Mouse (Mus musculus) heart, postnatal 0 days (tissue): ENCODE measurements around the gene Syt1. TPM values are rescaled to one million over a fixed set of nuclear protein-coding genes. Genes with fewer than 3 reads are reported as not detected.

Experiments
- ATAC-seq: fragments of 200-750 bp; cut with Nextera tagmentation; 2 replicates; pipeline ENCODE4 v1.8.0; 2017; ENCODE audit warnings: low read depth, moderate number of reproducible peaks, moderate library complexity; ENCODE audit not compliant: insufficient read depth
- DNase-seq: peaks from one replicate; pipeline ENCODE4 v3.0.0-alpha.2; 2016; ENCODE audit warnings: low spot score
- H3K27ac ChIP-seq: fragments of 300-500 bp; sonication (generic); 2 replicates; pipeline ENCODE4 v1.5.1; 2014; ENCODE audit warnings: low read depth, mild to moderate bottlenecking
- H3K27me3 ChIP-seq: fragments of 300-500 bp; sonication (generic); 2 replicates; pipeline ENCODE4 v1.6.1; 2014; ENCODE audit warnings: low read length, mixed read lengths; ENCODE audit not compliant: control insufficient read depth, insufficient read depth
- H3K36me3 ChIP-seq: fragments of 300-500 bp; sonication (generic); replicated peaks from 2 replicates; pipeline ENCODE4 v1.6.1; 2014; ENCODE audit warnings: low read length, mixed read lengths; ENCODE audit not compliant: control insufficient read depth, insufficient read depth
- H3K4me1 ChIP-seq: fragments of 300-500 bp; sonication (generic); 2 replicates; pipeline ENCODE4 v1.6.1; 2014; ENCODE audit warnings: antibody characterized with exemption; ENCODE audit not compliant: control insufficient read depth, insufficient read depth
- H3K4me2 ChIP-seq: fragments of 300-500 bp; sonication (generic); 2 replicates; pipeline ENCODE4 v1.6.1; 2014; ENCODE audit warnings: low read depth, mild to moderate bottlenecking, low read length, moderate library complexity
- H3K4me3 ChIP-seq: fragments of 300-500 bp; sonication (generic); 2 replicates; pipeline ENCODE4 v1.5.1; 2014; ENCODE audit warnings: low read depth, low read length
- H3K9ac ChIP-seq: fragments of 300-500 bp; sonication (generic); replicated peaks from 2 replicates; pipeline ENCODE4 v1.6.1; 2014; ENCODE audit warnings: low read depth, low read length, mixed read lengths
- H3K9me3 ChIP-seq: fragments of 300-500 bp; sonication (generic); replicated peaks from 2 replicates; pipeline ENCODE4 v1.6.1; 2016; ENCODE audit warnings: low read length; ENCODE audit not compliant: control insufficient read depth
- CTCF ChIP-seq: IDR thresholded peaks from 2 replicates; pipeline ENCODE4 v1.5.1; 2016; ENCODE audit warnings: antibody characterized with exemption, control low read depth, low read depth
- EP300 ChIP-seq: IDR thresholded peaks from 2 replicates; pipeline ENCODE4 v1.6.1; 2016; ENCODE audit warnings: antibody characterized with exemption, low read depth
- WGBS: fragments of 180-500 bp; shearing (Covaris S2); extraction: QIAGEN DNeasy Blood & Tissue Kit; methylation state at CpG from one replicate; pipeline ENCODE4 v1.1.7; 2014; 5-methylcytosine and 5-hydroxymethylcytosine counted together
- polyA plus RNA-seq: library from polyadenylated mRNA; unstranded; fragments of >200 nt; fragmentation: Nextera tagmentation; extraction: Ambion mirVana; gene quantifications from 2 replicates; pipeline ENCODE4 v1.2.1, GENCODE M21; 2015
- total RNA-seq: library from RNA; depleted of rRNA; stranded (reverse); fragments of >200 nt; gene quantifications from 2 replicates; pipeline ENCODE4 v1.2.3, GENCODE M21; 2014; ENCODE audit warnings: low replicate concordance

Syt1 gene
- total and polyA plus RNA-seq, 2 experiments from 2014 or later, result 0.08 TPM; not detected in 1

GRCm38 (mm10) chr10:108724878-108725277 lies 285.9 kb downstream of the Syt1 start:
- H3K27me3 ChIP-seq, result no peaks in the 10 kb centered on the region
- DNase-seq (no peak), ATAC-seq (no peak)
- H3K4me1 ChIP-seq, result no peaks in the 10 kb centered on the region
- H3K9me3 ChIP-seq, result no peaks in the 10 kb centered on the region
- WGBS, result 71% methylated on average over 3 of the region's 3 CpGs
- H3K4me2 ChIP-seq, result no peak overlapping the region
- no peak overlapping the region for H3K9ac ChIP-seq
- no peak overlapping the region for H3K27ac ChIP-seq
- no peaks in the 10 kb centered on the region for H3K36me3 ChIP-seq
- TF ChIP-seq CTCF, result no peak
- TF ChIP-seq EP300, result no peak
- H3K4me3 ChIP-seq, result no peak overlapping the region

GRCm38 (mm10) chr10:108710514-108710913 lies 300.3 kb downstream of the Syt1 start:
- no peaks in the 10 kb centered on the region for H3K4me1 ChIP-seq
- no peak overlapping the region for H3K9ac ChIP-seq
- no peak overlapping the region for H3K4me3 ChIP-seq
- TF ChIP-seq CTCF, result no peak
- TF ChIP-seq EP300, result no peak
- DNase-seq (no peak), ATAC-seq (no peak)
- H3K27ac ChIP-seq, result no peak overlapping the region
- H3K27me3 ChIP-seq, result no peaks in the 10 kb centered on the region
- no peaks in the 10 kb centered on the region for H3K9me3 ChIP-seq
- H3K36me3 ChIP-seq, result no peaks in the 10 kb centered on the region
- WGBS, result 61% methylated on average over 5 of the region's 5 CpGs
- no peak overlapping the region for H3K4me2 ChIP-seq

GRCm38 (mm10) chr10:108705658-108706057 lies 305.1 kb downstream of the Syt1 start:
- Histone ChIP-seq H3K9me3 (no peaks in the 10 kb centered on the region), H3K4me3 (no peak overlapping the region), H3K27ac (no peak overlapping the region), H3K4me2 (no peak overlapping the region), H3K27me3 (no peaks in the 10 kb centered on the region), H3K36me3 (no peaks in the 10 kb centered on the region), H3K4me1 (no peaks in the 10 kb centered on the region), H3K9ac (no peak overlapping the region)
- no peak for ATAC-seq
- TF ChIP-seq CTCF, result no peak
- TF ChIP-seq EP300, result no peak
- 87% methylated on average over 3 of the region's 3 CpGs for WGBS
- DNase-seq, result no peak

GRCm38 (mm10) chr10:108701361-108702128 lies 309.2 kb downstream of the Syt1 start:
- WGBS, result 56% methylated on average over 14 of the region's 14 CpGs
- Histone ChIP-seq H3K4me1 (no peaks in the 10 kb centered on the region), H3K36me3 (no peaks in the 10 kb centered on the region), H3K9ac (no peak overlapping the region), H3K4me2 (no peak overlapping the region), H3K9me3 (no peaks in the 10 kb centered on the region), H3K27ac (no peak overlapping the region), H3K27me3 (no peaks in the 10 kb centered on the region), H3K4me3 (no peak overlapping the region)
- no peak for TF ChIP-seq EP300
- TF ChIP-seq CTCF, result no peak
- no peak for DNase-seq
- no peak for ATAC-seq

GRCm38 (mm10) chr10:108699946-108700345 lies 310.8 kb downstream of the Syt1 start, which contains the start of gene Gm5136:
TSS of gene Gm5136 (minus strand) at chr10:108700160.
- Histone ChIP-seq H3K4me2 (no peak within 1 kb of the TSS), H3K27ac (no peak within 1 kb of the TSS), H3K27me3 (no peaks in the 10 kb centered on the region), H3K4me1 (no peaks in the 10 kb centered on the region), H3K9me3 (no peaks in the 10 kb centered on the region), H3K4me3 (no peak within 1 kb of the TSS), H3K36me3 (no peaks in the 10 kb centered on the region), H3K9ac (no peak within 1 kb of the TSS)
- TF ChIP-seq CTCF, result no peak
- TF ChIP-seq EP300, result no peak
- no peak for DNase-seq
- 94% methylated on average over 9 of the region's 9 CpGs for WGBS
- no peak for ATAC-seq

GRCm38 (mm10) chr10:108697062-108697461 lies 313.7 kb downstream of the Syt1 start:
- Histone ChIP-seq H3K9me3 (no peaks in the 10 kb centered on the region), H3K27ac (no peak overlapping the region), H3K4me2 (no peak overlapping the region), H3K9ac (no peak overlapping the region), H3K36me3 (no peaks in the 10 kb centered on the region), H3K27me3 (no peaks in the 10 kb centered on the region), H3K4me1 (no peaks in the 10 kb centered on the region), H3K4me3 (no peak overlapping the region)
- whole genome bisulfite sequencing, result 56% methylated on average over 5 of the region's 5 CpGs
- ATAC-seq, result no peak
- DNase-seq, result no peak
- no peak for TF ChIP-seq CTCF
- no peak for TF ChIP-seq EP300
